Mouse (Mus musculus) neural tube, embryonic 14.5 days (tissue): ENCODE results near the gene Gp1ba. TPM values are rescaled to one million over a fixed set of nuclear protein-coding genes. Genes with fewer than 3 reads are reported as not detected.

ENCODE experiments used
- ATAC-seq: fragments of 200-750 bp; cut with Nextera tagmentation; 2 replicates; pipeline ENCODE4 v1.8.0; 2017; ENCODE audit warnings: low read depth, mild to moderate bottlenecking, moderate TSS enrichment, moderate library complexity
- H3K27ac ChIP-seq: fragments of 300-500 bp; sonication (generic); 2 replicates; pipeline ENCODE4 v1.5.1; 2014; ENCODE audit warnings: low read depth, mild to moderate bottlenecking, control low read depth, low read length, moderate library complexity, mixed read lengths
- H3K27me3 ChIP-seq: fragments of 300-500 bp; sonication (generic); 2 replicates; pipeline ENCODE4 v1.6.1; 2014; ENCODE audit warnings: low read length; ENCODE audit not compliant: control insufficient read depth, insufficient read depth
- H3K36me3 ChIP-seq: fragments of 300-500 bp; sonication (generic); 2 replicates; pipeline ENCODE4 v1.6.1; 2014; ENCODE audit warnings: low read length, mixed read lengths; ENCODE audit not compliant: control insufficient read depth, insufficient read depth
- H3K4me1 ChIP-seq: fragments of 300-500 bp; sonication (generic); 2 replicates; pipeline ENCODE4 v1.6.1; 2014; ENCODE audit warnings: low read length; ENCODE audit not compliant: control insufficient read depth, insufficient read depth
- H3K4me2 ChIP-seq: fragments of 300-500 bp; sonication (generic); 2 replicates; pipeline ENCODE4 v1.6.1; 2014; ENCODE audit warnings: mild to moderate bottlenecking, low read depth, low read length, control low read depth
- H3K4me3 ChIP-seq: fragments of 300-500 bp; sonication (generic); 2 replicates; pipeline ENCODE4 v1.5.1; 2014; ENCODE audit warnings: low read depth, low read length, control low read depth, mixed read lengths
- H3K9ac ChIP-seq: fragments of 300-500 bp; sonication (generic); replicated peaks from 2 replicates; pipeline ENCODE4 v1.6.1; 2014; ENCODE audit warnings: low read depth, mild to moderate bottlenecking, control low read depth, low read length, mixed read lengths
- H3K9me3 ChIP-seq: fragments of 300-500 bp; sonication (generic); 2 replicates; pipeline ENCODE4 v1.6.1; 2016; ENCODE audit warnings: low read length; ENCODE audit not compliant: control insufficient read depth
- WGBS: fragments of 180-500 bp; shearing (Covaris S2); extraction: QIAGEN DNeasy Blood & Tissue Kit; methylation state at CpG from one replicate; pipeline ENCODE4 v1.1.7; 2014; 5-methylcytosine and 5-hydroxymethylcytosine counted together
- polyA plus RNA-seq: library from polyadenylated mRNA; unstranded; fragments of >200 nt; fragmentation: Nextera tagmentation; extraction: Ambion mirVana; gene quantifications from 2 replicates; pipeline ENCODE4 v1.2.1, GENCODE M21; 2014

Gene Gp1ba
- polyA plus RNA-seq, 1 experiment from 2014 or later = 0.31 TPM

- no peaks in the 10 kb centered on the region for H3K27me3 ChIP-seq
- H3K4me3 ChIP-seq = no peak overlapping the region
- no peak overlapping the region for H3K9ac ChIP-seq
- H3K4me2 ChIP-seq = no peak overlapping the region
- 94% methylated on average over 9 of the region's 9 CpGs for WGBS
- no peaks in the 10 kb centered on the region for H3K4me1 ChIP-seq
- no peak overlapping the region for H3K27ac ChIP-seq
- no peaks in the 10 kb centered on the region for H3K9me3 ChIP-seq
- ATAC-seq = no peak
- H3K36me3 ChIP-seq = peaks cover 43% of the 10 kb centered on the region
Measured at GRCm38 (mm10) chr11:70607611-70608010, 31.3 kb upstream of the Gp1ba start.

- WGBS = 92% methylated on average over 26 of the region's 26 CpGs
- peaks cover 52% of the 10 kb centered on the region for H3K36me3 ChIP-seq
Measured at GRCm38 (mm10) chr11:70608381-70609066, 30.4 kb upstream of the Gp1ba start.

GRCm38 (mm10) chr11:70610752-70611151 is 28.2 kb upstream of the Gp1ba start:
- 94% methylated on average over 4 of the region's 4 CpGs for WGBS
- Histone ChIP-seq H3K36me3 (peaks cover 49% of the 10 kb centered on the region), H3K27me3 (no peaks in the 10 kb centered on the region), H3K9ac (no peak overlapping the region), H3K27ac (no peak overlapping the region), H3K4me2 (no peak overlapping the region), H3K9me3 (no peaks in the 10 kb centered on the region), H3K4me1 (0 out of 2 replicates have a peak, but pooled peaks cover 5% of the 10 kb centered on the region), H3K4me3 (no peak overlapping the region)
- ATAC-seq = no peak

More at GRCm38 (mm10) chr11:70608381-70609066, 30.4 kb upstream of the Gp1ba start:
- ATAC-seq = no peak
- Histone ChIP-seq H3K27me3 (no peaks in the 10 kb centered on the region), H3K4me2 (no peak overlapping the region), H3K4me3 (no peak overlapping the region), H3K4me1 (no peaks in the 10 kb centered on the region), H3K27ac (no peak overlapping the region), H3K9me3 (no peaks in the 10 kb centered on the region), H3K9ac (no peak overlapping the region)

- 75% methylated on average over 7 of the region's 7 CpGs for WGBS
- H3K9ac ChIP-seq = no peak overlapping the region
- peaks cover 41% of the 10 kb centered on the region for H3K36me3 ChIP-seq
- 0 out of 2 replicates have a peak, but pooled peaks cover 5% of the 10 kb centered on the region for H3K4me1 ChIP-seq
- no peak overlapping the region for H3K4me3 ChIP-seq
- ATAC-seq = no peak
- H3K9me3 ChIP-seq = no peaks in the 10 kb centered on the region
- no peak overlapping the region for H3K27ac ChIP-seq
- no peak overlapping the region for H3K4me2 ChIP-seq
- no peaks in the 10 kb centered on the region for H3K27me3 ChIP-seq
Measured at GRCm38 (mm10) chr11:70612505-70612904, 26.4 kb upstream of the Gp1ba start.

- Histone ChIP-seq H3K4me3 (no peak overlapping the region), H3K4me2 (peak overlapping the region; percentile 35), H3K4me1 (0 out of 2 replicates have a peak, but pooled peaks cover 5% of the 10 kb centered on the region), H3K36me3 (peaks cover 25% of the 10 kb centered on the region), H3K9me3 (no peaks in the 10 kb centered on the region), H3K27ac (no peak overlapping the region), H3K27me3 (no peaks in the 10 kb centered on the region), H3K9ac (peak overlapping the region; percentile 18; the same call in 1 of the 2 replicates)
- 2% methylated on average over 17 of the region's 17 CpGs for WGBS
- peak; percentile 68; the same call in 1 of the 2 replicates for ATAC-seq
Measured at GRCm38 (mm10) chr11:70615074-70615473, 23.8 kb upstream of the Gp1ba start.

GRCm38 (mm10) chr11:70615516-70616093 is 23.3 kb upstream of the Gp1ba start, which contains the start of gene 4930544D05Rik:
4930544D05Rik (plus strand) TSS chr11:70615848.
- no peaks in the 10 kb centered on the region for H3K27me3 ChIP-seq
- H3K36me3 ChIP-seq = peaks cover 20% of the 10 kb centered on the region
- 0 out of 2 replicates have a peak, but pooled peaks cover 5% of the 10 kb centered on the region for H3K4me1 ChIP-seq
- no peaks in the 10 kb centered on the region for H3K9me3 ChIP-seq
- 14% methylated on average over 21 of the region's 21 CpGs for WGBS
- no peak within 1 kb of the TSS for H3K27ac ChIP-seq
- ATAC-seq = no peak
- no peak within 1 kb of the TSS for H3K4me3 ChIP-seq
- peak within 1 kb of the TSS; percentile 35 for H3K4me2 ChIP-seq
- peak within 1 kb of the TSS; percentile 18; the same call in 1 of the 2 replicates for H3K9ac ChIP-seq

GRCm38 (mm10) chr11:70619101-70619500 is 19.8 kb upstream of the Gp1ba start, which contains the start of gene Chrne:
Chrne (minus strand) TSS chr11:70619216.
- Histone ChIP-seq H3K27me3 (no peaks in the 10 kb centered on the region), H3K4me2 (no peak within 1 kb of the TSS), H3K27ac (no peak within 1 kb of the TSS), H3K4me3 (no peak within 1 kb of the TSS), H3K9ac (no peak within 1 kb of the TSS), H3K9me3 (no peaks in the 10 kb centered on the region), H3K36me3 (no peaks in the 10 kb centered on the region), H3K4me1 (0 out of 2 replicates have a peak, but pooled peaks cover 5% of the 10 kb centered on the region)
- no peak for ATAC-seq
- 46% methylated on average over 1 of the region's 1 CpGs for WGBS

GRCm38 (mm10) chr11:70621972-70622814 is 16.7 kb upstream of the Gp1ba start:
- 47% methylated on average over 7 of the region's 7 CpGs for WGBS
- H3K27me3 ChIP-seq = no peaks in the 10 kb centered on the region

More at GRCm38 (mm10) chr11:70621972-70622814, 16.7 kb upstream of the Gp1ba start:
- Histone ChIP-seq H3K9me3 (no peaks in the 10 kb centered on the region), H3K4me3 (no peak overlapping the region), H3K4me1 (no peaks in the 10 kb centered on the region), H3K9ac (no peak overlapping the region), H3K36me3 (no peaks in the 10 kb centered on the region), H3K27ac (no peak overlapping the region), H3K4me2 (no peak overlapping the region)
- ATAC-seq = no peak
